Mouse (Mus musculus) heart, postnatal 36 days (tissue): ENCODE data around the gene Mad1l1. TPM values are rescaled to one million over a fixed set of nuclear protein-coding genes. Genes with fewer than 3 reads are reported as not detected.

Experiments
- DNase-seq, 2 experiments: peaks; one replicate each; pipeline ENCODE4 v3.0.0; 2021 to 2022
- intact Hi-C: fragments of 180-260 bp; cut with DNase I; formaldehyde crosslinking; loops from one replicate; pipeline ENCODE4 v1.15.1; 2025
- total RNA-seq, 2 experiments: library from RNA; stranded (reverse); gene quantifications; 2 replicates each; pipeline ENCODE4 v1.2.3; 2021

Gene Mad1l1
- total RNA-seq, 2 experiments from 2014 or later = 9.6 to 10.6 TPM

GRCm38 (mm10) chr5:140068051-140068450 is 253.3 kb downstream of the Mad1l1 start:
- intact Hi-C loops = no loop called here
- DNase-seq = no peak

GRCm38 (mm10) chr5:140066769-140067168 is 254.6 kb downstream of the Mad1l1 start:
- intact Hi-C loops = no loop called here
- no peak for DNase-seq

GRCm38 (mm10) chr5:140066281-140066680 is 255.1 kb downstream of the Mad1l1 start:
- intact Hi-C loops = no loop called here
- DNase-seq = no peak

- intact Hi-C loops = no loop called here
- no peak for DNase-seq
These were observed 255.9 kb downstream of the Mad1l1 start for GRCm38 (mm10) chr5:140065281-140065945.

- intact Hi-C loops = no loop called here
- no peak for DNase-seq
These were observed 256.8 kb downstream of the Mad1l1 start for GRCm38 (mm10) chr5:140064521-140064920.

DNA sequence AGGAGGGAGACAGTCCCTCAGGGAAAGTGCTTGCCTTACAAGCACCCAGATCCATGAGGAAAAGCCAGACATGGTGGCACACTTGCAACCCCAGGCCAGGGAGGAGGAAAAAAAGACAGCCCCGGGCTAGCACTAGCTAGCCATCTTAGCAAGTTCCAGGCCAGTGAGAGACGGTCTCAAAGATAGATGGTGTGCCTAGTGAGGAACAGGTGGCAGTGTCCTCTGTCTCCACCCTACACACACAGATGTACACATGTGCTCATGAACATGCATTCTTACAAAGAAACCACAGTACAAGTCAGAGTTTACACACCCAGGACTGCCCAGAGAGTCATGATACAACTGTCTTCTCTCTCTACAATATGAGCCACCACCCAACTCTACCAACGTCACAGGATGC is 258.5 kb downstream of the Mad1l1 start:
- intact Hi-C loops = no loop called here
- no peak for DNase-seq

GRCm38 (mm10) chr5:140062316-140062715 is 259.0 kb downstream of the Mad1l1 start:
- intact Hi-C loops = no loop called here
- DNase-seq = no peak

GRCm38 (mm10) chr5:140061296-140061879 is 260.0 kb downstream of the Mad1l1 start:
- DNase-seq = peak in 1 of 2 experiments; percentile 13
- intact Hi-C loops = no loop called here

DNA sequence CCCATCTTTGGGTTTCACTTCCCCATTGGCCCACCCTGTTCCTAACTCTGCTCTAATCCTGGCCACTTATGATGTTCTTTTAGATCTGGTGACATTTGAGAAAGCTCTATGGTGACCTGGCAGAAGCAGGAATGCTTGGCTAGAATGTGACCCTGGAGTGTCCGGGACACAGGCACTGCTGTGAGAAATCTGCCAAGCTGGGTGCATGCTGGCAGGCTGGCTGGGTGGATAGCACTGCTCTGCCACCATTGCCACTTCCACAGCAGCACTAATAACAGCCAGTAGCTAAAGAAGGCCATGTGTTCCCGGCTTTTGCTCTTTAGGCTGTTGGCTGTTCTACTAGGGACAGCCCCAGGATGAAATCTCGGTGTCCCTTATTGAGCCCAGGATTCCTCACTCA is 265.1 kb downstream of the Mad1l1 start:
- intact Hi-C loops = no loop called here
- DNase-seq = peak; percentile 13

GRCm38 (mm10) chr5:140055431-140055830 is 265.9 kb downstream of the Mad1l1 start:
- intact Hi-C loops = no loop called here
- peak; percentile 18 to 38 for DNase-seq

GRCm38 (mm10) chr5:140053626-140054025 is 267.7 kb downstream of the Mad1l1 start:
- no peak for DNase-seq
- intact Hi-C loops = no loop called here

DNA sequence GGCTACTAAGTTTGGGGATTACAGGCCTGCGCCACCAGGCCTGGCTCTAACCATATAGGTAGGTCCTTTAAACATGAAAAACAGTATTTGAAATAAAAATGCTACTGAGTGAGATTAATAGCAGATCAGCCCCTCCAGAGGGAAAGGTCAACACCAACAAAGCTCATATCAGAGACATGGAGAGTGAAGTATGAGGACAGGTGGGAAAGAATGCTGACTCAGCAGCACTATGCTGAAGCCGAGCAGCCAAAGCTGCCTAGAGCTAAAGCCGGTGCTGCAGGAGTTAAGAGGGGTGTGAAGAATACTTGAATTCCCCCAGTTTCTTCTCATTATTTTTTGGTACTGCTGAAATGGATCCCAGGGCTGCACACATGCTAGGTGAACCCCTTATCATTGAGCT is 268.9 kb downstream of the Mad1l1 start:
- DNase-seq = no peak
- intact Hi-C loops = no loop called here

GRCm38 (mm10) chr5:140045453-140045852 is 275.9 kb downstream of the Mad1l1 start:
- no peak for DNase-seq
- intact Hi-C loops = no loop called here

DNA sequence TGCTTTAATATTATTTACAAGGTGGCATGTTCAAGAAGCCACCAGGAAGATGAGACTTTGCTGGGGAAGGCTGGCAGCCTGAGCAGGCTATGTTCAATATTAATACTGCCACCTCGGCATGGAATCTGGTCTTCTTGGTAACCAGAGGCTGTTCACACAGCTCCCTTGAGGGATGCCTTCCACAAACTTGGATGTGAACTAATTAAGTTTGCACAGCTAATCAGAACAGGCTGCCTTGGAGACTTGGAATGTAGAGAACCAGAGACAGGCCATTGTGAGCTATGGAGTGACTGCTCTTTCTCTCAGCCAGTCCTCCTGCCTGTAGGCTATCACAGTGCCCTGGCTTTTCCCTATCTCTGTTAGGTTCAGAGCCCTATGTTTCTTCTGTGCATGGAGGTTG is 278.4 kb downstream of the Mad1l1 start:
- intact Hi-C loops = no loop called here
- DNase-seq = no peak

GRCm38 (mm10) chr5:140042002-140042611 is 279.2 kb downstream of the Mad1l1 start:
- intact Hi-C loops = no loop called here
- no peak for DNase-seq

DNA sequence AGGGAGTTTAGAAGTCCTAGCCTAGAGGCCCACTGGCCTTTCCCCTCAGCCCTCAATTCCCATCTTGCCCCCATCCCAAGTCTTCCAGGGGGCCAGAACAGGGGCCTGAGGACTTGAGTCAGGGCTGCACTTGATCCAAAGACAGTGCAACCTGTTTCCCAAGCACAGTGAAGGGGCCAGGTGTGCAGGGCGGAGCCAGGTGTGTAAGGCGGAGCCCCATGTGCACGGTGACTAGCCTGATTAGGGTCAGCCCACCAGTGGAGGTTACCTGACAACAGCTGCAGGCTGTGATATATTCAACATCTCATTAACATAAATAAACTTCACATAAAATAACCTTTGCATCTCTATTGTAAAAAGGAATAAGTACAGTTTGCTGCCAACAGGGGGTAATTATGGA is 280.3 kb downstream of the Mad1l1 start:
- no peak for DNase-seq
- intact Hi-C loops = no loop called here

- no peak for DNase-seq
- intact Hi-C loops = no loop called here
These were observed 283.6 kb downstream of the Mad1l1 start for GRCm38 (mm10) chr5:140037587-140038233.

GRCm38 (mm10) chr5:140035641-140036040 is 285.7 kb downstream of the Mad1l1 start:
- intact Hi-C loops = no loop called here
- DNase-seq = no peak

- DNase-seq = no peak
- intact Hi-C loops = no loop called here
These were observed 286.4 kb downstream of the Mad1l1 start for GRCm38 (mm10) chr5:140035025-140035330.

GRCm38 (mm10) chr5:140034300-140035024 is 286.9 kb downstream of the Mad1l1 start:
- DNase-seq = no peak
- intact Hi-C loops = no loop called here

GRCm38 (mm10) chr5:140026366-140026765 is 295.0 kb downstream of the Mad1l1 start:
- intact Hi-C loops = no loop called here
- no peak for DNase-seq
